Mouse (Mus musculus): Measurements from ENCODE around the gene Ctsr.
"Not testable (repeated sequence)": the region's sequence is repeated elsewhere in the genome, so short reads cannot be mapped to it uniquely, and the experiment has no call there.

The Ctsr gene

GRCm38 (mm10) chr13:61164156-61164555, at the start of gene Ctsr:
Gene Ctsr (minus strand): TSS chr13:61164256.
- no peak for DNase-seq

- no peak for DNase-seq
Measured at GRCm38 (mm10) chr13:61203310-61203709, 39.3 kb upstream of the Ctsr start, which contains the start of gene Cts6. Gene Cts6 (minus strand): TSS chr13:61203410.

- not testable (repeated sequence) for DNase-seq
Measured at GRCm38 (mm10) chr13:61185151-61185933, 21.3 kb upstream of the Ctsr start.

- DNase-seq: no peak
Measured at GRCm38 (mm10) chr13:61164622-61165021, 566 bp upstream of the Ctsr start.
